In the genomic region with DNA sequence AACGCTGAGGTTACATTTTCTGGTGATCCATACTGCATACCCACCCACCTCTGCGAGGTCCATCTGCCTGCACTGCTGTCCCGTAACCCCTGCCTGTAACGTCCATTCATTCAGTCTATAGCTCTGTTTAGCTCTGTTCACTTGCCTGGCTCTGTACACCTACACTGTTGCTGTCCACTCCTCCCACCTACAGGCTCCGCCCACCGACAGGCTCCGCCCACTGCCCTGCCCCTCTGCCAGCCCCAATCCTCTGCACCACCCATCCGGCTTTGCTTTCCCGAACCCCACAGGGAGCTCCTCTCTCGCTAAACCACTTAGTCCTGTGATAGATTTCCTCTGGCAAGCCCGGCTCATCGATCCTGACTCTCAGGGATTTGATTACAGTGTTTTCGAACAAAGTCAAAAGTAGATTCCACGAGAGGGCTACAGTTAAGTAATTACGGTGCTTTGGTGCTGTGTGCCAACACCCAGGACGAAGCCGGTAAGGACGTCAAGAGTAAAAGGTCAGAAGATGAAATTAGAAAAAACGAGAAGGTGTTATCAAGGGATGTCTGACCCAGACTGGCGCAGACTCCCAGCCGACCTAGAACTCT, we compare ENCODE assay signal across 8 mouse cellular contexts.
DNase-seq lines count a peak whose midpoint lies in the region; ATAC-seq lines count a peak whose summit lies in the region.

No protein-coding gene starts in this region.

- H3K9ac ChIP-seq in forebrain, embryonic 13.5 days, result no peak overlapping the region
- no peak overlapping the region for H3K9ac ChIP-seq in forebrain, embryonic 16.5 days (replicated peaks; ENCODE audit: low read depth, low read length)

- WGBS in forebrain, embryonic 13.5 days, result 42% methylated on average over 21 of the region's 21 CpGs
- WGBS in forebrain, embryonic 16.5 days, result 37% methylated on average over 21 of the region's 21 CpGs

- H3K9me3 ChIP-seq in forebrain, embryonic 13.5 days (replicated peaks), result no peaks in the 10 kb centered on the region
- H3K9me3 ChIP-seq in forebrain, embryonic 16.5 days (ENCODE audit: control insufficient read depth, low read length), result no peaks in the 10 kb centered on the region

- no peaks in the 10 kb centered on the region for H3K4me1 ChIP-seq in forebrain, embryonic 13.5 days
- no peaks in the 10 kb centered on the region for H3K4me1 ChIP-seq in forebrain, embryonic 16.5 days (replicated peaks; ENCODE audit: control insufficient read depth, insufficient read depth, low read length)

- H3K36me3 ChIP-seq in forebrain, embryonic 13.5 days (ENCODE audit: poor library complexity, severe bottlenecking), result no peaks in the 10 kb centered on the region
- no peaks in the 10 kb centered on the region for H3K36me3 ChIP-seq in forebrain, embryonic 16.5 days (ENCODE audit: control insufficient read depth, insufficient read depth)

- peak overlapping the region; percentile 24; the same call in 1 of the 2 replicates for H3K4me2 ChIP-seq in forebrain, embryonic 13.5 days
- H3K4me2 ChIP-seq in forebrain, embryonic 16.5 days (ENCODE audit: low read length), result no peak overlapping the region

- no peak overlapping the region for H3K27ac ChIP-seq in forebrain, embryonic 13.5 days
- no peak overlapping the region for H3K27ac ChIP-seq in forebrain, embryonic 16.5 days (ENCODE audit: low read length)

- peak; percentile 14 for DNase-seq in thymus, postnatal 25 days
- DNase-seq in thymus, postnatal 0 days (ENCODE audit: low spot score), result no peak
- peak; percentile 69 to 75 for DNase-seq in kidney, postnatal 4 days
- DNase-seq in thymus, postnatal 36 days, result peak; percentile 12 to 27
- no peak for DNase-seq in spleen, adult 18-20 months
- no peak for DNase-seq in layer of hippocampus, adult 9-11 months

- no peak overlapping the region for H3K4me3 ChIP-seq in forebrain, embryonic 13.5 days
- H3K4me3 ChIP-seq in forebrain, embryonic 16.5 days (replicated peaks; ENCODE audit: low read length), result no peak overlapping the region

- no peak for ATAC-seq in forebrain, embryonic 13.5 days
- no peak for ATAC-seq in forebrain, embryonic 16.5 days

- H3K27me3 ChIP-seq in forebrain, embryonic 13.5 days, result peaks cover 3% of the 10 kb centered on the region; the same call in 1 of the 2 replicates
- H3K27me3 ChIP-seq in forebrain, embryonic 16.5 days (replicated peaks; ENCODE audit: control insufficient read depth, insufficient read depth, low read length), result no peaks in the 10 kb centered on the region

Comparison
In these comparisons a context has a peak if more than half of its experiments do, and no peak if none do; other contexts are left out.
1. DNase-seq: peak in thymus, postnatal 25 days (single experiment), kidney, postnatal 4 days (2 of 2) and thymus, postnatal 36 days (2 of 2); none in thymus, postnatal 0 days (single experiment), spleen, adult 18-20 months (0 of 2) and layer of hippocampus, adult 9-11 months (single experiment).